Mouse (Mus musculus) embryo, embryonic 10 days (tissue): ENCODE measurements at regions not wholly inside any gene's neighbourhood (a gene's known extent, or its start where the extent isn't known, plus 50 kb on each side); places are given as distances from the start of the nearest gene placed in this dataset.

Source experiments
- DNase-seq: peaks from one replicate; pipeline ENCODE4 v3.0.0-alpha.2; 2015; ENCODE audit warnings: low spot score

GRCm38 (mm10) chr10:21724999-21725398 lies 132.1 kb downstream of the 1700020N01Rik start:
- DNase-seq, result no peak

- DNase-seq, result no peak
Measured at GRCm38 (mm10) chr10:21740256-21740655, 141.7 kb upstream of the Sgk1 start.

GRCm38 (mm10) chr10:21741575-21741974 lies 140.4 kb upstream of the Sgk1 start:
- DNase-seq, result no peak

- DNase-seq, result no peak
Measured at GRCm38 (mm10) chr10:21741976-21742745, 139.8 kb upstream of the Sgk1 start.

GRCm38 (mm10) chr10:21743396-21743795 lies 138.6 kb upstream of the Sgk1 start:
- no peak for DNase-seq

- no peak for DNase-seq
Measured at GRCm38 (mm10) chr10:21744341-21744955, 137.5 kb upstream of the Sgk1 start.

GRCm38 (mm10) chr10:21745940-21746487 lies 136.0 kb upstream of the Sgk1 start:
- no peak for DNase-seq

- DNase-seq, result peak; percentile 24
Measured at GRCm38 (mm10) chr10:21746713-21747112, 135.3 kb upstream of the Sgk1 start.

- DNase-seq, result no peak
Measured at GRCm38 (mm10) chr10:21751326-21751725, 130.7 kb upstream of the Sgk1 start.

- no peak for DNase-seq
Measured at GRCm38 (mm10) chr10:21752392-21752791, 129.6 kb upstream of the Sgk1 start.

- no peak for DNase-seq
Measured at GRCm38 (mm10) chr10:21754763-21755548, 127.0 kb upstream of the Sgk1 start.

GRCm38 (mm10) chr10:21755717-21756116 lies 126.3 kb upstream of the Sgk1 start:
- no peak for DNase-seq

- DNase-seq, result no peak
Measured at GRCm38 (mm10) chr10:21756811-21757210, 125.2 kb upstream of the Sgk1 start.

- no peak for DNase-seq
Measured at GRCm38 (mm10) chr10:21758122-21758521, 123.9 kb upstream of the Sgk1 start.

- no peak for DNase-seq
Measured at GRCm38 (mm10) chr10:21762516-21762915, 119.5 kb upstream of the Sgk1 start.

- DNase-seq, result no peak
Measured at GRCm38 (mm10) chr10:21763017-21763964, 118.7 kb upstream of the Sgk1 start.

GRCm38 (mm10) chr10:21764090-21764489 lies 117.9 kb upstream of the Sgk1 start:
- DNase-seq, result no peak

GRCm38 (mm10) chr10:21764891-21765290 lies 117.1 kb upstream of the Sgk1 start:
- no peak for DNase-seq

- DNase-seq, result no peak
Measured at GRCm38 (mm10) chr10:21773548-21773947, 108.4 kb upstream of the Sgk1 start.

- no peak for DNase-seq
Measured at GRCm38 (mm10) chr10:21775441-21775840, 106.5 kb upstream of the Sgk1 start.
